Mouse (Mus musculus) midbrain, embryonic 10.5 days (tissue): ENCODE measurements around the gene Fam120a. TPM values are rescaled to one million over a fixed set of nuclear protein-coding genes. Genes with fewer than 3 reads are reported as not detected.

ENCODE experiments used
- DNase-seq: peaks from one replicate; pipeline ENCODE4 v3.0.0-alpha.2; 2017; ENCODE audit warnings: low spot score
- H3K27ac ChIP-seq: fragments of 300-500 bp; sonication (generic); replicated peaks from 2 replicates; pipeline ENCODE4 v1.5.1; 2016; ENCODE audit warnings: mild to moderate bottlenecking
- H3K27me3 ChIP-seq: fragments of 300-500 bp; sonication (generic); 2 replicates; pipeline ENCODE4 v1.6.1; 2016; ENCODE audit warnings: low read depth, mild to moderate bottlenecking; ENCODE audit not compliant: poor library complexity, severe bottlenecking
- H3K36me3 ChIP-seq: fragments of 300-500 bp; sonication (generic); 2 replicates; pipeline ENCODE4 v1.6.1; 2016; ENCODE audit warnings: mild to moderate bottlenecking, moderate library complexity
- H3K4me1 ChIP-seq: fragments of 300-500 bp; sonication (generic); 2 replicates; pipeline ENCODE4 v1.6.1; 2016
- H3K4me3 ChIP-seq: fragments of 300-500 bp; sonication (generic); 2 replicates; pipeline ENCODE4 v1.5.1; 2016; ENCODE audit warnings: mild to moderate bottlenecking, moderate library complexity
- H3K9me3 ChIP-seq: fragments of 300-500 bp; sonication (generic); replicated peaks from 2 replicates; pipeline ENCODE4 v1.6.1; 2016; ENCODE audit warnings: mild to moderate bottlenecking
- WGBS: fragments of 180-500 bp; shearing (Covaris S2); methylation state at CpG from one replicate; pipeline ENCODE4 v1.1.7; 2016; 5-methylcytosine and 5-hydroxymethylcytosine counted together
- polyA plus RNA-seq: library from polyadenylated mRNA; unstranded; fragments of >200 nt; fragmentation: Nextera tagmentation; extraction: Ambion mirVana; gene quantifications from 2 replicates; pipeline ENCODE4 v1.2.1, GENCODE M21; 2016

Gene Fam120a
- polyA plus RNA-seq, 1 experiment from 2014 or later: 14.0 TPM

GRCm38 (mm10) chr13:48927609-48928008 is 40.2 kb downstream of the Fam120a start:
- H3K9me3 ChIP-seq: no peaks in the 10 kb centered on the region
- WGBS: 96% methylated on average over 2 of the region's 2 CpGs
- no peaks in the 10 kb centered on the region for H3K27me3 ChIP-seq
- H3K27ac ChIP-seq: no peak overlapping the region
- DNase-seq: no peak
- no peak overlapping the region for H3K4me3 ChIP-seq
- 0 out of 2 replicates have a peak, but pooled peaks cover 2% of the 10 kb centered on the region for H3K4me1 ChIP-seq
- peaks cover 77% of the 10 kb centered on the region for H3K36me3 ChIP-seq

- H3K9me3 ChIP-seq: no peaks in the 10 kb centered on the region
- no peaks in the 10 kb centered on the region for H3K27me3 ChIP-seq
- H3K36me3 ChIP-seq: peaks cover 73% of the 10 kb centered on the region
- H3K4me1 ChIP-seq: no peaks in the 10 kb centered on the region
- no peak overlapping the region for H3K4me3 ChIP-seq
- 93% methylated on average over 2 of the region's 2 CpGs for WGBS
- DNase-seq: no peak
- H3K27ac ChIP-seq: no peak overlapping the region
These were observed 45.1 kb downstream of the Fam120a start for GRCm38 (mm10) chr13:48922712-48923111.

GRCm38 (mm10) chr13:48921256-48921655 is 46.6 kb downstream of the Fam120a start:
- no peak overlapping the region for H3K27ac ChIP-seq
- H3K27me3 ChIP-seq: no peaks in the 10 kb centered on the region
- 97% methylated on average over 1 of the region's 1 CpGs for WGBS
- peaks cover 74% of the 10 kb centered on the region for H3K36me3 ChIP-seq
- no peak overlapping the region for H3K4me3 ChIP-seq
- H3K4me1 ChIP-seq: no peaks in the 10 kb centered on the region
- DNase-seq: no peak
- H3K9me3 ChIP-seq: no peaks in the 10 kb centered on the region

- 92% methylated on average over 7 of the region's 7 CpGs for WGBS
- H3K4me1 ChIP-seq: no peaks in the 10 kb centered on the region
- H3K27ac ChIP-seq: no peak overlapping the region
- H3K4me3 ChIP-seq: no peak overlapping the region
- no peaks in the 10 kb centered on the region for H3K27me3 ChIP-seq
- no peak for DNase-seq
- H3K9me3 ChIP-seq: no peaks in the 10 kb centered on the region
- peaks cover 85% of the 10 kb centered on the region for H3K36me3 ChIP-seq
These were observed 47.9 kb downstream of the Fam120a start for GRCm38 (mm10) chr13:48919756-48920415.

- Histone ChIP-seq H3K9me3 (no peaks in the 10 kb centered on the region), H3K36me3 (peaks cover 92% of the 10 kb centered on the region), H3K4me3 (no peak overlapping the region), H3K27ac (no peak overlapping the region), H3K4me1 (no peaks in the 10 kb centered on the region), H3K27me3 (no peaks in the 10 kb centered on the region)
- WGBS: 95% methylated on average over 3 of the region's 3 CpGs
- DNase-seq: no peak
These were observed 50.7 kb downstream of the Fam120a start for GRCm38 (mm10) chr13:48917113-48917599.

GRCm38 (mm10) chr13:48913680-48914079 is 54.1 kb downstream of the Fam120a start:
- 90% methylated on average over 1 of the region's 1 CpGs for WGBS
- no peak overlapping the region for H3K27ac ChIP-seq
- no peaks in the 10 kb centered on the region for H3K27me3 ChIP-seq
- no peaks in the 10 kb centered on the region for H3K9me3 ChIP-seq
- H3K4me3 ChIP-seq: no peak overlapping the region
- DNase-seq: no peak
- H3K36me3 ChIP-seq: peaks cover 90% of the 10 kb centered on the region
- H3K4me1 ChIP-seq: no peaks in the 10 kb centered on the region

GRCm38 (mm10) chr13:48913141-48913540 is 54.7 kb downstream of the Fam120a start:
- H3K27ac ChIP-seq: no peak overlapping the region
- H3K4me3 ChIP-seq: no peak overlapping the region
- no peaks in the 10 kb centered on the region for H3K9me3 ChIP-seq
- no peaks in the 10 kb centered on the region for H3K27me3 ChIP-seq
- no peaks in the 10 kb centered on the region for H3K4me1 ChIP-seq
- 91% methylated on average over 3 of the region's 3 CpGs for WGBS
- no peak for DNase-seq
- peaks cover 95% of the 10 kb centered on the region for H3K36me3 ChIP-seq

GRCm38 (mm10) chr13:48911426-48911825 is 56.4 kb downstream of the Fam120a start:
- no peaks in the 10 kb centered on the region for H3K9me3 ChIP-seq
- H3K27me3 ChIP-seq: no peaks in the 10 kb centered on the region
- no peak overlapping the region for H3K4me3 ChIP-seq
- peaks cover 93% of the 10 kb centered on the region for H3K36me3 ChIP-seq
- DNase-seq: no peak
- WGBS: 94% methylated on average over 7 of the region's 7 CpGs
- no peaks in the 10 kb centered on the region for H3K4me1 ChIP-seq
- no peak overlapping the region for H3K27ac ChIP-seq

GRCm38 (mm10) chr13:48905458-48905857 is 62.4 kb downstream of the Fam120a start:
- Histone ChIP-seq H3K9me3 (no peaks in the 10 kb centered on the region), H3K27me3 (no peaks in the 10 kb centered on the region), H3K4me3 (no peak overlapping the region), H3K4me1 (no peaks in the 10 kb centered on the region), H3K36me3 (peaks cover 92% of the 10 kb centered on the region), H3K27ac (no peak overlapping the region)
- DNase-seq: no peak
- 91% methylated on average over 2 of the region's 2 CpGs for WGBS

- Histone ChIP-seq H3K27me3 (no peaks in the 10 kb centered on the region), H3K9me3 (no peaks in the 10 kb centered on the region), H3K27ac (no peak overlapping the region), H3K4me1 (no peaks in the 10 kb centered on the region), H3K4me3 (no peak overlapping the region), H3K36me3 (peaks cover 95% of the 10 kb centered on the region)
- WGBS: 93% methylated on average over 5 of the region's 5 CpGs
- DNase-seq: no peak
These were observed 72.4 kb downstream of the Fam120a start for GRCm38 (mm10) chr13:48895376-48895775.

GRCm38 (mm10) chr13:48890260-48890960 is 77.4 kb downstream of the Fam120a start:
- Histone ChIP-seq H3K4me1 (no peaks in the 10 kb centered on the region), H3K9me3 (no peaks in the 10 kb centered on the region), H3K27me3 (no peaks in the 10 kb centered on the region), H3K27ac (no peak overlapping the region), H3K4me3 (no peak overlapping the region), H3K36me3 (peaks cover 97% of the 10 kb centered on the region)
- 78% methylated on average over 4 of the region's 4 CpGs for WGBS
- DNase-seq: no peak

- Histone ChIP-seq H3K9me3 (no peaks in the 10 kb centered on the region), H3K4me1 (peaks cover 16% of the 10 kb centered on the region), H3K36me3 (peaks cover 53% of the 10 kb centered on the region), H3K4me3 (peak overlapping the region; percentile 53), H3K27me3 (no peaks in the 10 kb centered on the region), H3K27ac (peak overlapping the region; percentile 92)
- DNase-seq: peak; percentile 98
- WGBS: under 1% methylated on average over 36 of the region's 36 CpGs
These were observed 89.3 kb downstream of the Fam120a start for GRCm38 (mm10) chr13:48878534-48878933.

- peak overlapping the region; percentile 53 for H3K4me3 ChIP-seq
- H3K36me3 ChIP-seq: peaks cover 47% of the 10 kb centered on the region
- H3K4me1 ChIP-seq: peaks cover 18% of the 10 kb centered on the region
- H3K27ac ChIP-seq: peak overlapping the region; percentile 92
- no peaks in the 10 kb centered on the region for H3K9me3 ChIP-seq
- H3K27me3 ChIP-seq: no peaks in the 10 kb centered on the region
- DNase-seq: no peak
These were observed 90.0 kb downstream of the Fam120a start for GRCm38 (mm10) chr13:48877805-48878204.
